Mouse (Mus musculus): ENCODE measurements at regions not wholly inside any gene's neighbourhood (a gene's known extent, or its start where the extent isn't known, plus 50 kb on each side); places are given as distances from the start of the nearest gene placed in this dataset.

DNA sequence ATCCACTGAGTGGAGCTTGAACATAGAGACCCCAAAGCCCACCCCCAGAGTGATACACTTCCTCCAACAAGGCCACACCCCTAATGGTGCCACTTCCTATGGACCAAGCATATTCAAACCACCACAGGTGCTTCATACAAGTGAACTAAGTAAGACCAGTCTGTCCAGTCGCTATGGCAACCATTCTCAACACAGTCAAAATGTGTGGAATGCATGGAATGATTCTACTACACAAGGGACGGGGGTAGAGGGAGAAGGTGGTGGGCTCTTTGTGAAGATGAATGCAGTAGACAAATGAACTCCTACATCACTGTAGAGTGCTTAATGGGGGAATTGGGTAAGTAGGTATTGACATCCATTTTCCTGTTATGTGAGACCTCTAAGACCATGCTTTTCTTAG, 180.1 kb upstream of the Sp4 start:
- no peak for TF ChIP-seq CTCF (IDR thresholded peaks at IDR 0.05; ENCODE audit: low read depth, low read length)
- TF ChIP-seq TAL1 (conservative IDR thresholded peaks at IDR 0.05; ENCODE audit: low read depth, low read length): no peak
- no peak for TF ChIP-seq GATA1 (IDR thresholded peaks at IDR 0.05; ENCODE audit: borderline replicate concordance, low read length)
- no peak for TF ChIP-seq GATA2 (IDR thresholded peaks at IDR 0.05; ENCODE audit: borderline replicate concordance, low read depth, low read length)
